Mouse (Mus musculus) kidney, adult 2 months (tissue): ENCODE data around the gene Mb. TPM values are rescaled to one million over a fixed set of nuclear protein-coding genes. Genes with fewer than 3 reads are reported as not detected.
A peak's percentile ranks its signal among the peaks of the same experiment; 100 is the strongest.

Experiments used
- DNase-seq: peaks from one replicate; pipeline ENCODE4 v3.0.0; 2021
- H3K27ac ChIP-seq: fragments of 200-500 bp; 2 replicates; pipeline ENCODE4 v1.5.1; 2012; ENCODE audit warnings: low read depth, low read length, control low read depth, inconsistent platforms; ENCODE audit not compliant: insufficient read depth
- H3K27me3 ChIP-seq: fragments of 200-500 bp; replicated peaks from 2 replicates; pipeline ENCODE4 v1.6.1; 2012; ENCODE audit warnings: mild to moderate bottlenecking, moderate library complexity, low read length, inconsistent platforms; ENCODE audit not compliant: control insufficient read depth, insufficient read depth
- H3K36me3 ChIP-seq: fragments of 200-500 bp; 2 replicates; pipeline ENCODE4 v1.6.1; 2012; ENCODE audit warnings: mild to moderate bottlenecking, moderate library complexity, low read length, inconsistent platforms; ENCODE audit not compliant: control insufficient read depth, insufficient read depth
- H3K4me1 ChIP-seq: fragments of 200-500 bp; 2 replicates; pipeline ENCODE4 v1.6.1; 2011; ENCODE audit warnings: low read length; ENCODE audit not compliant: control insufficient read depth, insufficient read depth
- H3K4me3 ChIP-seq: fragments of 200-500 bp; 2 replicates; pipeline ENCODE4 v1.5.1; 2011; ENCODE audit warnings: mild to moderate bottlenecking, low read depth, low read length, control low read depth; ENCODE audit not compliant: insufficient read depth
- CTCF ChIP-seq: fragments of 200-500 bp; conservative IDR thresholded peaks from 2 replicates; pipeline ENCODE4 v1.5.1; 2011; ENCODE audit warnings: low read depth, mild to moderate bottlenecking, control low read depth, low read length, moderate library complexity, mixed read lengths; ENCODE audit not compliant: insufficient read depth, insufficient read length
- POLR2A ChIP-seq: fragments of 200-500 bp; IDR thresholded peaks from one replicate; pipeline ENCODE4 v1.6.1; 2011; ENCODE audit warnings: low read depth, low read length, control low read depth
- WGBS: fragments of 180-500 bp; shearing (Covaris S2); methylation state at CpG from one replicate; pipeline ENCODE4 v1.1.7; 2018; 5-methylcytosine and 5-hydroxymethylcytosine counted together
- polyA plus RNA-seq: library from polyadenylated mRNA; depleted of rRNA; stranded (reverse); fragments of >200 nt; gene quantifications from 2 replicates; pipeline ENCODE4 v1.2.3, GENCODE M21; 2012

Mb gene
- polyA plus RNA-seq, 1 experiment, result 123 TPM

GRCm38 (mm10) chr15:77086488-77086887 is 36.0 kb upstream of the Mb start:
- Histone ChIP-seq H3K36me3 (no peaks in the 10 kb centered on the region), H3K27ac (no peak overlapping the region)
- 93% methylated on average over 1 of the region's 1 CpGs for WGBS

GRCm38 (mm10) chr15:77085818-77086217 is 35.3 kb upstream of the Mb start:
- no peak overlapping the region for H3K4me3 ChIP-seq
- 76% methylated on average over 7 of the region's 7 CpGs for WGBS
- no peaks in the 10 kb centered on the region for H3K4me1 ChIP-seq
- H3K27ac ChIP-seq, result no peak overlapping the region
- TF ChIP-seq CTCF (no peak), POLR2A (no peak)
- peak; percentile 48 for DNase-seq
- H3K27me3 ChIP-seq, result no peaks in the 10 kb centered on the region
- H3K36me3 ChIP-seq, result no peaks in the 10 kb centered on the region

More at GRCm38 (mm10) chr15:77086488-77086887, 36.0 kb upstream of the Mb start:
- no peak for DNase-seq
- no peak overlapping the region for H3K4me3 ChIP-seq
- H3K4me1 ChIP-seq, result no peaks in the 10 kb centered on the region
- no peaks in the 10 kb centered on the region for H3K27me3 ChIP-seq
- TF ChIP-seq POLR2A (no peak), CTCF (no peak)

GRCm38 (mm10) chr15:77081454-77081853 is 31.0 kb upstream of the Mb start:
- H3K27me3 ChIP-seq, result no peaks in the 10 kb centered on the region
- no peaks in the 10 kb centered on the region for H3K4me1 ChIP-seq
- WGBS, result 77% methylated on average over 5 of the region's 5 CpGs
- DNase-seq, result no peak
- TF ChIP-seq POLR2A (no peak), CTCF (no peak)
- H3K27ac ChIP-seq, result no peak overlapping the region
- H3K36me3 ChIP-seq, result no peaks in the 10 kb centered on the region
- H3K4me3 ChIP-seq, result no peak overlapping the region

GRCm38 (mm10) chr15:77080684-77081254 is 30.3 kb upstream of the Mb start:
- WGBS, result 67% methylated on average over 14 of the region's 14 CpGs
- DNase-seq, result no peak
- H3K36me3 ChIP-seq, result no peaks in the 10 kb centered on the region
- H3K27me3 ChIP-seq, result no peaks in the 10 kb centered on the region
- no peak for TF ChIP-seq CTCF
- H3K27ac ChIP-seq, result no peak overlapping the region
- H3K4me3 ChIP-seq, result no peak overlapping the region
- no peaks in the 10 kb centered on the region for H3K4me1 ChIP-seq

- H3K4me1 ChIP-seq, result no peaks in the 10 kb centered on the region
- 77% methylated on average over 11 of the region's 11 CpGs for WGBS
- H3K4me3 ChIP-seq, result no peak overlapping the region
- no peaks in the 10 kb centered on the region for H3K36me3 ChIP-seq
- H3K27me3 ChIP-seq, result no peaks in the 10 kb centered on the region
- peak; percentile 37 for DNase-seq
- TF ChIP-seq POLR2A (no peak), CTCF (no peak)
- H3K27ac ChIP-seq, result no peak overlapping the region
Measured at GRCm38 (mm10) chr15:77079890-77080361, 29.5 kb upstream of the Mb start.

GRCm38 (mm10) chr15:77079256-77079822 is 28.9 kb upstream of the Mb start:
- no peak for DNase-seq
- Histone ChIP-seq H3K4me1 (no peaks in the 10 kb centered on the region), H3K27ac (no peak overlapping the region), H3K4me3 (no peak overlapping the region), H3K36me3 (no peaks in the 10 kb centered on the region), H3K27me3 (no peaks in the 10 kb centered on the region)
- WGBS, result 83% methylated on average over 14 of the region's 14 CpGs
- TF ChIP-seq POLR2A, result no peak

- TF ChIP-seq CTCF (no peak), POLR2A (no peak)
- no peak for DNase-seq
- Histone ChIP-seq H3K36me3 (no peaks in the 10 kb centered on the region), H3K27ac (no peak overlapping the region), H3K4me3 (no peak overlapping the region), H3K4me1 (no peaks in the 10 kb centered on the region), H3K27me3 (no peaks in the 10 kb centered on the region)
- 79% methylated on average over 3 of the region's 3 CpGs for WGBS
Measured at GRCm38 (mm10) chr15:77078786-77079185, 28.3 kb upstream of the Mb start.

GRCm38 (mm10) chr15:77077906-77078305 is 27.4 kb upstream of the Mb start:
- no peaks in the 10 kb centered on the region for H3K4me1 ChIP-seq
- no peak overlapping the region for H3K27ac ChIP-seq
- no peaks in the 10 kb centered on the region for H3K36me3 ChIP-seq
- H3K4me3 ChIP-seq, result no peak overlapping the region
- H3K27me3 ChIP-seq, result no peaks in the 10 kb centered on the region
- no peak for DNase-seq
- TF ChIP-seq POLR2A, result no peak
- TF ChIP-seq CTCF, result no peak
- 86% methylated on average over 9 of the region's 9 CpGs for WGBS
